Mouse (Mus musculus) heart, postnatal 14 days (tissue): ENCODE measurements at regions not wholly inside any gene's neighbourhood (a gene's known extent, or its start where the extent isn't known, plus 50 kb on each side); places are given as distances from the start of the nearest gene placed in this dataset.

Experiments used
- DNase-seq, 2 experiments: peaks; one replicate each; pipeline ENCODE4 v3.0.0; 2021 to 2022
- intact Hi-C: fragments of 180-260 bp; cut with DNase I; formaldehyde crosslinking; loops from one replicate; pipeline ENCODE4 v1.15.1; 2025

GRCm38 (mm10) chr15:17204739-17205138 is 476.2 kb downstream of the Cdh9 start:
- DNase-seq = no peak
- intact Hi-C loops = no loop called here

DNA sequence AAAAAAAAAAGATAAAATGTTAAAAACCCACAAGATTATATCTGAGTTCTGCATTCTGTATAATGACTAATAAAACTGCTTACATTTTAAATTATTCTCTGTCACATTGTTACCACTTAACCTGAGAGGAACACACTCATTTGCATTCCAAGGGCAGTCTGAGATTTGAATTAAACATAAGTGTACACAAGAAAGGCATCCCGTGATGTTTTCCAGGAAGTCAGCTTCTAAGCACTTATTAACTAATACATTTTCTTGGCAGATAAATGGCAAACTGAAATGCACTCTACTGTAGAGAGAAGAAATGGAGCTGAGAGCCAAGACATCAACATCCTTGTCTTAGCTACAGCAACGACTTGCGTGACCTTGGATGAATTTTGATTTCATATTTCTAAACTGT is 516.5 kb downstream of the Cdh9 start:
- intact Hi-C loops = no loop called here
- DNase-seq = no peak

DNA sequence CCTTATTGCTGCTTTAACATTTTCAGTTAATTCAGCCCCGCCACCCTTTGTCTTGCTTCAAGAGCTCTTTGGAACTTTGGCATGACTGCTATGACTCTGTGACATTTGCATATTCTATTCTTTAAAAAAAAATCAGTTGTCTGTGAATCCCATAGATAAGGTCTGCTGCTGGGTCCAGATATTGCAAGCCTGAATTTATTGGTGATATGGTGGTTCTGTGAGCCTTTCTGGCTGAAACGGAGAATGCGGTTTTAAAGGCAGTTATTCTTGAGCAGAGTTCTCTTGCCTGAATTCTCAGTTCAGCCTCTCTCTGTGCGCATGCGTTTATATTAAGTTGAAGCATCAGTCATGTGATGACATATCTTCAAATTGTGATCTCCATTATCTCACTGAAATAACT is 560.7 kb downstream of the Cdh9 start:
- intact Hi-C loops = no loop called here

More for the DNA sequence above, 560.7 kb downstream of the Cdh9 start:
- no peak for DNase-seq
